Mouse (Mus musculus): ENCODE data around the gene Olfr548-ps1. TPM values are rescaled to one million over a fixed set of nuclear protein-coding genes. Genes with fewer than 3 reads are reported as not detected.
A peak's percentile ranks its signal among the peaks of the same experiment; 100 is the strongest.
"Not testable (repeated sequence)": the region's sequence is repeated elsewhere in the genome, so short reads cannot be mapped to it uniquely, and the experiment has no call there.

Gene Olfr548-ps1
- total RNA-seq (2014; rRNA removed): not detected in 2 replicates
- polyA plus RNA-seq (2015; fragmentation: Nextera tagmentation; extraction: Ambion mirVana): not detected in 2 replicates

- H3K4me3 ChIP-seq (ENCODE audit: low read length): no peak within 1 kb of the TSS
- H3K27me3 ChIP-seq (ENCODE audit: insufficient read depth, low read length): no peaks in the 10 kb centered on the region
- 88% methylated on average over 2 of the region's 2 CpGs for WGBS
- H3K9me3 ChIP-seq (ENCODE audit: low read length): no peaks in the 10 kb centered on the region
- no peak within 1 kb of the TSS for H3K27ac ChIP-seq
- no peak for ATAC-seq
- H3K4me1 ChIP-seq (ENCODE audit: insufficient read depth, low read length): no peaks in the 10 kb centered on the region
- no peaks in the 10 kb centered on the region for H3K36me3 ChIP-seq (ENCODE audit: insufficient read depth, low read length)
- H3K4me2 ChIP-seq (ENCODE audit: low read depth, low read length): no peak within 1 kb of the TSS
- TF ChIP-seq CTCF (IDR thresholded peaks at IDR 0.05; ENCODE audit: low read depth): no peak
- H3K9ac ChIP-seq (replicated peaks; ENCODE audit: low read length): no peak within 1 kb of the TSS
- no peak for DNase-seq (ENCODE audit: low spot score)
Measured at GRCm38 (mm10) chr7:102540596-102540995, at the start of gene Olfr548-ps1. TSS of gene Olfr548-ps1 (plus strand) at chr7:102540896.

GRCm38 (mm10) chr7:102494416-102494815 is 46.3 kb upstream of the Olfr548-ps1 start:
- not testable (repeated sequence) for H3K36me3 ChIP-seq (ENCODE audit: insufficient read depth, low read length); H3K27me3 ChIP-seq (ENCODE audit: insufficient read depth, low read length); H3K4me1 ChIP-seq (ENCODE audit: insufficient read depth, low read length); H3K4me2 ChIP-seq (ENCODE audit: low read depth, low read length); ATAC-seq; H3K27ac ChIP-seq; H3K9me3 ChIP-seq (ENCODE audit: low read length); DNase-seq (ENCODE audit: low spot score); H3K9ac ChIP-seq (replicated peaks; ENCODE audit: low read length); H3K4me3 ChIP-seq (ENCODE audit: low read length)
- WGBS: 63% methylated on average over 6 of the region's 7 CpGs

DNA sequence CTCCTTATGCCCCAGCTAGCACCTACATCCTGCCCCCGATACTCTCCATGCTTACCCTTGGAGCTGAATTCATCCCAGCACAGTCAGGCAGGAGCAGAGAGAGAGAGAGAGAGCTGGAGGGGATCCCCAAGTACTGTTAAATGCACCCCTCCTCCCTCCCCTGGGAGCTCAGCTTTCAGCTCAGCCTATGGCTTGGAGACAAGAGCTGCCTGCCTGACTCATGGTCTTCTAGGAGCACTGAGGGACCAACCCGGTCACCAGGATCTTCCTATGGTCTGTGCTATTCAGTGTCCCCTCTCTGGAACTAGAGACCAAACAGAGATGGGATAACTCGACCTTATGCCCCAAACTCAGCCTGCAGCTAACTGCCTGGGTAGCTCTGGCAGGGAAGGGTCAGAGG is 41.2 kb upstream of the Olfr548-ps1 start, which contains the start of gene Olfr545:
TSS of gene Olfr545 (minus strand) at position 101 of the 400 bp plus-strand sequence.
- no peaks in the 10 kb centered on the region for H3K36me3 ChIP-seq (ENCODE audit: insufficient read depth, low read length)
- WGBS: 75% methylated on average over 3 of the region's 3 CpGs
- H3K4me1 ChIP-seq (ENCODE audit: insufficient read depth, low read length): no peaks in the 10 kb centered on the region
- no peaks in the 10 kb centered on the region for H3K27me3 ChIP-seq (ENCODE audit: insufficient read depth, low read length)
- no peaks in the 10 kb centered on the region for H3K9me3 ChIP-seq (ENCODE audit: low read length)
- no peak within 1 kb of the TSS for H3K4me2 ChIP-seq (ENCODE audit: low read depth, low read length)
- no peak for ATAC-seq
- TF ChIP-seq CTCF (IDR thresholded peaks at IDR 0.05; ENCODE audit: low read depth): no peak
- H3K9ac ChIP-seq (replicated peaks; ENCODE audit: low read length): no peak within 1 kb of the TSS
- H3K27ac ChIP-seq: no peak within 1 kb of the TSS
- no peak within 1 kb of the TSS for H3K4me3 ChIP-seq (ENCODE audit: low read length)
- no peak for DNase-seq (ENCODE audit: low spot score)

GRCm38 (mm10) chr7:102501986-102502385 is 38.7 kb upstream of the Olfr548-ps1 start:
- no peaks in the 10 kb centered on the region for H3K36me3 ChIP-seq (ENCODE audit: insufficient read depth, low read length)
- H3K9ac ChIP-seq (replicated peaks; ENCODE audit: low read length): no peak overlapping the region
- H3K4me3 ChIP-seq (ENCODE audit: low read length): no peak overlapping the region
- no peaks in the 10 kb centered on the region for H3K9me3 ChIP-seq (ENCODE audit: low read length)
- no peak for TF ChIP-seq CTCF (IDR thresholded peaks at IDR 0.05; ENCODE audit: low read depth)
- H3K4me2 ChIP-seq (ENCODE audit: low read depth, low read length): no peak overlapping the region
- DNase-seq (ENCODE audit: low spot score) (no peak), ATAC-seq (no peak)
- no peaks in the 10 kb centered on the region for H3K27me3 ChIP-seq (ENCODE audit: insufficient read depth, low read length)
- no peaks in the 10 kb centered on the region for H3K4me1 ChIP-seq (ENCODE audit: insufficient read depth, low read length)
- H3K27ac ChIP-seq: no peak overlapping the region
- WGBS: 85% methylated on average over 5 of the region's 5 CpGs

- Histone ChIP-seq H3K27me3 (ENCODE audit: insufficient read depth, low read length) (no peaks in the 10 kb centered on the region), H3K4me1 (ENCODE audit: insufficient read depth, low read length) (no peaks in the 10 kb centered on the region), H3K9ac (replicated peaks; ENCODE audit: low read length) (no peak overlapping the region), H3K27ac (no peak overlapping the region), H3K4me3 (ENCODE audit: low read length) (no peak overlapping the region), H3K9me3 (ENCODE audit: low read length) (no peaks in the 10 kb centered on the region), H3K36me3 (ENCODE audit: insufficient read depth, low read length) (no peaks in the 10 kb centered on the region), H3K4me2 (ENCODE audit: low read depth, low read length) (no peak overlapping the region)
- WGBS: 48% methylated on average over 3 of the region's 3 CpGs
- peak; percentile 98 for TF ChIP-seq CTCF (IDR thresholded peaks at IDR 0.05; ENCODE audit: low read depth)
- ATAC-seq: peak; percentile 89
- DNase-seq (ENCODE audit: low spot score): peak; percentile 84
Measured at GRCm38 (mm10) chr7:102506848-102507247, 33.8 kb upstream of the Olfr548-ps1 start.

DNA sequence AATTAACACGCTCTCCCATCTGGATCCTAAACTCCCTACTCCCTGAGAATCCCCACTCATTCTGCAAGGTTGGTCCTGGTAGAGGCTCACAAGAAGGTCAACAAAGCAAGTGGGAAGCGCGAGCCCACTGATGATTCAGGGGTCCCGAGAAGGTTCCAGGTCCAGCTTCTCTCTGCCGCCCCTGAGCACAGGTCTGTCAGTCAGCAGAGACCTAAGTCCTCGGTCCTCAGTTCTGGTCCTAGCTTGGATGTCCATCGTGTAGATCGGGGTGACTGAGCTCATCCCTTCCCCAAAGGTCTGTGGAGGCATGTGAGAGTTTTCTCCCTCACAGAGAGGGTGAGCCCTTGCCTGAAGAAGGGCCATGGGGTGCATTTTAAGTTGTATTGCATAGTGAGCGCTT is 32.6 kb upstream of the Olfr548-ps1 start:
- WGBS: 90% methylated on average over 9 of the region's 9 CpGs
- ATAC-seq: no peak

GRCm38 (mm10) chr7:102508666-102509065 is 32.0 kb upstream of the Olfr548-ps1 start:
- Histone ChIP-seq H3K9me3 (ENCODE audit: low read length) (no peaks in the 10 kb centered on the region), H3K4me1 (ENCODE audit: insufficient read depth, low read length) (no peaks in the 10 kb centered on the region; the same call in 1 of the 2 replicates), H3K9ac (replicated peaks; ENCODE audit: low read length) (no peak overlapping the region), H3K27me3 (ENCODE audit: insufficient read depth, low read length) (no peaks in the 10 kb centered on the region), H3K36me3 (ENCODE audit: insufficient read depth, low read length) (no peaks in the 10 kb centered on the region), H3K27ac (no peak overlapping the region), H3K4me2 (ENCODE audit: low read depth, low read length) (no peak overlapping the region), H3K4me3 (ENCODE audit: low read length) (no peak overlapping the region)
- TF ChIP-seq CTCF (IDR thresholded peaks at IDR 0.05; ENCODE audit: low read depth): no peak
- 83% methylated on average over 6 of the region's 6 CpGs for WGBS
- ATAC-seq: no peak
- DNase-seq (ENCODE audit: low spot score): no peak

More for the DNA sequence above, 32.6 kb upstream of the Olfr548-ps1 start:
- no peak overlapping the region for H3K4me2 ChIP-seq (ENCODE audit: low read depth, low read length)
- H3K27ac ChIP-seq: no peak overlapping the region
- no peak overlapping the region for H3K9ac ChIP-seq (replicated peaks; ENCODE audit: low read length)
- no peaks in the 10 kb centered on the region; the same call in 1 of the 2 replicates for H3K4me1 ChIP-seq (ENCODE audit: insufficient read depth, low read length)
- no peak overlapping the region for H3K4me3 ChIP-seq (ENCODE audit: low read length)
- DNase-seq (ENCODE audit: low spot score): no peak
- no peaks in the 10 kb centered on the region for H3K36me3 ChIP-seq (ENCODE audit: insufficient read depth, low read length)
- no peak for TF ChIP-seq CTCF (IDR thresholded peaks at IDR 0.05; ENCODE audit: low read depth)
- no peaks in the 10 kb centered on the region for H3K27me3 ChIP-seq (ENCODE audit: insufficient read depth, low read length)
- H3K9me3 ChIP-seq (ENCODE audit: low read length): no peaks in the 10 kb centered on the region
